Mouse (Mus musculus) embryonic facial prominence, embryonic 14.5 days (tissue): ENCODE results near the gene Mrpl19. TPM values are rescaled to one million over a fixed set of nuclear protein-coding genes. Genes with fewer than 3 reads are reported as not detected.

Experiments used
- ATAC-seq: fragments of 200-750 bp; cut with Nextera tagmentation; 2 replicates; pipeline ENCODE4 v1.8.0; 2017; ENCODE audit warnings: low read depth, moderate number of reproducible peaks, moderate TSS enrichment
- DNase-seq: peaks from one replicate; pipeline ENCODE4 v3.0.0-alpha.2; 2015; ENCODE audit warnings: low spot score
- H3K27ac ChIP-seq: fragments of 300-500 bp; sonication (generic); replicated peaks from 2 replicates; pipeline ENCODE4 v1.5.1; 2014; ENCODE audit warnings: low read depth, mild to moderate bottlenecking, low read length, moderate library complexity
- H3K27me3 ChIP-seq: fragments of 300-500 bp; sonication (generic); replicated peaks from 2 replicates; pipeline ENCODE4 v1.6.1; 2014; ENCODE audit warnings: low read length; ENCODE audit not compliant: control insufficient read depth, insufficient read depth
- H3K36me3 ChIP-seq: fragments of 300-500 bp; sonication (generic); 2 replicates; pipeline ENCODE4 v1.6.1; 2014; ENCODE audit warnings: low read length, mixed read lengths; ENCODE audit not compliant: control insufficient read depth, insufficient read depth
- H3K4me1 ChIP-seq: fragments of 300-500 bp; sonication (generic); 2 replicates; pipeline ENCODE4 v1.6.1; 2014; ENCODE audit warnings: antibody characterized with exemption, low read length; ENCODE audit not compliant: control insufficient read depth, insufficient read depth
- H3K4me2 ChIP-seq: fragments of 300-500 bp; sonication (generic); 2 replicates; pipeline ENCODE4 v1.6.1; 2014; ENCODE audit warnings: low read depth, mild to moderate bottlenecking, low read length, moderate library complexity, mixed read lengths
- H3K4me3 ChIP-seq: fragments of 300-500 bp; sonication (generic); 2 replicates; pipeline ENCODE4 v1.5.1; 2014; ENCODE audit warnings: low read depth, mild to moderate bottlenecking, low read length
- H3K9ac ChIP-seq: fragments of 300-500 bp; sonication (generic); 2 replicates; pipeline ENCODE4 v1.6.1; 2014; ENCODE audit warnings: low read depth, mild to moderate bottlenecking, low read length, moderate library complexity, mixed read lengths
- H3K9me3 ChIP-seq: fragments of 300-500 bp; sonication (generic); 2 replicates; pipeline ENCODE4 v1.6.1; 2016; ENCODE audit warnings: low read length; ENCODE audit not compliant: control insufficient read depth
- WGBS: fragments of 180-500 bp; shearing (Covaris S2); extraction: QIAGEN DNeasy Blood & Tissue Kit; methylation state at CpG from one replicate; pipeline ENCODE4 v1.1.7; 2014; 5-methylcytosine and 5-hydroxymethylcytosine counted together
- polyA plus RNA-seq: library from polyadenylated mRNA; unstranded; fragments of >200 nt; fragmentation: Nextera tagmentation; extraction: Ambion mirVana; gene quantifications from 2 replicates; pipeline ENCODE4 v1.2.1, GENCODE M21; 2014

The Mrpl19 gene
- 32.9 and 37.6 TPM in 2 replicates for polyA plus RNA-seq

- no peaks in the 10 kb centered on the region for H3K9me3 ChIP-seq
- H3K4me3 ChIP-seq: peak within 1 kb of the TSS; percentile 75
- no peak within 1 kb of the TSS for H3K27ac ChIP-seq
- H3K27me3 ChIP-seq: no peaks in the 10 kb centered on the region
- peak within 1 kb of the TSS; percentile 71 for H3K4me2 ChIP-seq
- H3K4me1 ChIP-seq: 0 out of 2 replicates have a peak, but pooled peaks cover 7% of the 10 kb centered on the region
- H3K9ac ChIP-seq: peak within 1 kb of the TSS; percentile 75
- DNase-seq (peak; percentile 95), ATAC-seq (peak; percentile 98)
- peaks cover 34% of the 10 kb centered on the region for H3K36me3 ChIP-seq
- WGBS: under 1% methylated on average over 44 of the region's 44 CpGs
These were observed at the start of gene Mrpl19 for GRCm38 (mm10) chr6:81965296-81966067. Mrpl19 (minus strand) TSS chr6:81965958.

- WGBS: 76% methylated on average over 1 of the region's 1 CpGs
These were observed 46.6 kb upstream of the Mrpl19 start for GRCm38 (mm10) chr6:82012392-82012791.

GRCm38 (mm10) chr6:81990049-81990810 is 24.5 kb upstream of the Mrpl19 start:
- ATAC-seq: no peak
- WGBS: 35% methylated on average over 20 of the region's 20 CpGs
- no peak for DNase-seq
- Histone ChIP-seq H3K27me3 (no peaks in the 10 kb centered on the region), H3K4me3 (no peak overlapping the region), H3K27ac (no peak overlapping the region), H3K4me2 (no peak overlapping the region), H3K36me3 (no peaks in the 10 kb centered on the region), H3K9ac (no peak overlapping the region; the same call in 1 of the 2 replicates), H3K4me1 (peaks cover 4% of the 10 kb centered on the region; the same call in 1 of the 2 replicates), H3K9me3 (no peaks in the 10 kb centered on the region)

More at GRCm38 (mm10) chr6:82012392-82012791, 46.6 kb upstream of the Mrpl19 start:
- DNase-seq (no peak), ATAC-seq (no peak)
- Histone ChIP-seq H3K4me1 (no peaks in the 10 kb centered on the region), H3K36me3 (no peaks in the 10 kb centered on the region), H3K27ac (no peak overlapping the region), H3K9ac (no peak overlapping the region), H3K4me2 (no peak overlapping the region), H3K9me3 (no peaks in the 10 kb centered on the region), H3K4me3 (no peak overlapping the region), H3K27me3 (no peaks in the 10 kb centered on the region)

- H3K4me2 ChIP-seq: no peak overlapping the region
- 89% methylated on average over 5 of the region's 5 CpGs for WGBS
These were observed 22.6 kb upstream of the Mrpl19 start for GRCm38 (mm10) chr6:81988341-81988740.

GRCm38 (mm10) chr6:81987580-81987979 is 21.8 kb upstream of the Mrpl19 start:
- Histone ChIP-seq H3K4me1 (peaks cover 4% of the 10 kb centered on the region; the same call in 1 of the 2 replicates), H3K9me3 (no peaks in the 10 kb centered on the region), H3K36me3 (no peaks in the 10 kb centered on the region), H3K27ac (no peak overlapping the region; the same call in 1 of the 2 replicates), H3K4me3 (no peak overlapping the region), H3K4me2 (no peak overlapping the region), H3K9ac (no peak overlapping the region), H3K27me3 (no peaks in the 10 kb centered on the region)
- DNase-seq (no peak), ATAC-seq (no peak)
- WGBS: 50% methylated on average over 3 of the region's 3 CpGs

More at GRCm38 (mm10) chr6:81988341-81988740, 22.6 kb upstream of the Mrpl19 start:
- Histone ChIP-seq H3K36me3 (no peaks in the 10 kb centered on the region), H3K9me3 (no peaks in the 10 kb centered on the region), H3K27ac (no peak overlapping the region), H3K4me1 (peaks cover 4% of the 10 kb centered on the region; the same call in 1 of the 2 replicates), H3K9ac (no peak overlapping the region), H3K4me3 (no peak overlapping the region), H3K27me3 (no peaks in the 10 kb centered on the region)
- ATAC-seq: no peak
- no peak for DNase-seq

- no peak overlapping the region for H3K27ac ChIP-seq
- no peaks in the 10 kb centered on the region for H3K27me3 ChIP-seq
- WGBS: 1% methylated on average over 9 of the region's 9 CpGs
- H3K36me3 ChIP-seq: no peaks in the 10 kb centered on the region
- ATAC-seq: peak; percentile 60
- no peak overlapping the region for H3K4me2 ChIP-seq
- H3K9me3 ChIP-seq: no peaks in the 10 kb centered on the region
- H3K4me1 ChIP-seq: peaks cover 4% of the 10 kb centered on the region; the same call in 1 of the 2 replicates
- peak; percentile 83 for DNase-seq
- no peak overlapping the region for H3K4me3 ChIP-seq
- H3K9ac ChIP-seq: no peak overlapping the region
These were observed 21.3 kb upstream of the Mrpl19 start for GRCm38 (mm10) chr6:81987010-81987409.

- Histone ChIP-seq H3K27ac (no peak overlapping the region), H3K27me3 (no peaks in the 10 kb centered on the region), H3K4me3 (no peak overlapping the region), H3K36me3 (no peaks in the 10 kb centered on the region), H3K9ac (no peak overlapping the region), H3K9me3 (no peaks in the 10 kb centered on the region), H3K4me2 (no peak overlapping the region), H3K4me1 (peaks cover 4% of the 10 kb centered on the region; the same call in 1 of the 2 replicates)
- DNase-seq (no peak), ATAC-seq (no peak)
- WGBS: 46% methylated on average over 5 of the region's 5 CpGs
These were observed 20.8 kb upstream of the Mrpl19 start for GRCm38 (mm10) chr6:81986599-81986998.

- H3K36me3 ChIP-seq: no peaks in the 10 kb centered on the region
- H3K4me3 ChIP-seq: no peak overlapping the region
- H3K4me1 ChIP-seq: peaks cover 4% of the 10 kb centered on the region; the same call in 1 of the 2 replicates
- no peaks in the 10 kb centered on the region for H3K9me3 ChIP-seq
- no peak overlapping the region for H3K9ac ChIP-seq
- H3K4me2 ChIP-seq: no peak overlapping the region
- DNase-seq: no peak
- ATAC-seq: no peak
- H3K27ac ChIP-seq: no peak overlapping the region
- no peaks in the 10 kb centered on the region for H3K27me3 ChIP-seq
- WGBS: 88% methylated on average over 8 of the region's 8 CpGs
These were observed 20.4 kb upstream of the Mrpl19 start for GRCm38 (mm10) chr6:81986171-81986570.
